Mouse (Mus musculus) heart, adult 9 months (tissue): ENCODE data around the gene Alx3.
A peak's percentile ranks its signal among the peaks of the same experiment; 100 is the strongest.

Experiments used
- DNase-seq, 2 experiments: peaks; one replicate each; pipeline ENCODE4 v3.0.0; 2022; ENCODE audit warnings: low spot score in 2 of 2

Gene Alx3

DNA sequence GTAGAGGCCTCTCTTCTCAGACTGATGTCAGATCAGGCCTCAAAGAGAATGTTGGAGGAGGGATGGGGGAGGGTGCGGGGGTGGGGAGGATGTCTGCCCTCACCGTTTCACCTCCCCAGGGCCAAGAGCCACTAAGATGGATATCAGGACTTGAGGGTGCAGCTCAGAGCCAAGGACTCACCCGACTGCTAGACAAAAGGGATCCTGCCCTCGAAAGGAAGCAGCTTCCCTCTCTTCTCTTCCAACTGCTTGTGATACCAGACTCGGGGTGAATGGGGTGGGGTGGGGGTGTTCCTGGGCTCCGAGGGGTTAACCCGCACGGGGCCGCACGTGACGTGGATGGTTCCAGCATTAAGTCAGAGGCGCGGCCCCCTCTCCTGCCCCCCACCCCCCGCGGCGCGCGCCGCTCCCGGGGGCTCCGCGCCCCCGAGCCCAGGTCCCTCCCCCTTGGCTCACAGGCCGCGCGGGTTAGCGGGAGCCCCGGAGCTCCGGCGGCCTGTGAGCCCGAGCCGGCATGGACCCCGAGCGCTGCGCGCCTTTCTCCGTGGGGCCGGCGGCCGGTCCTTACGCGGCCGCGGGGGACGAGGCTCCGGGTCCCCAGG lies at the start of gene Alx3:
TSS of gene Alx3 (plus strand) at position 370 of the 602 bp plus-strand sequence.
- DNase-seq, result no peak

DNA sequence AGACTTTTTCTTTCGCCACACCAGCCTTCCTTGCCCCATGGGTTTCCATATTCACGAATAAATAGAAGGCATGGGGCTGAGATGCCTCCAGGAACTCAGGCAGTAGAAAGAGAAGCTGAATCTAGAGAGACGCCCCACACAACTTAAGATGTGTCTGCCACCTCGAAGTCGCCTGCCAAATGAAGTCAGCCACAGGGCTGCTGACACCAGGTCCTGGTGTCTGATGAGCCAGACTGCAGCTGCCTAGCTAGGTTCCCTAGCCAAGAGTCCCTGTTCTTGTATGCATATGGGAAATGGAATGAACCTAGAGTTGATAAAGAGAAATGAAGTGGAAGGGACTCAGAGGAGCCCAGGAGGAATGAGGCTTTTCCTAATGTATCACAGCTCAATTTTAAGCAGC lies 49.6 kb upstream of the Alx3 start:
- no peak for DNase-seq

DNA sequence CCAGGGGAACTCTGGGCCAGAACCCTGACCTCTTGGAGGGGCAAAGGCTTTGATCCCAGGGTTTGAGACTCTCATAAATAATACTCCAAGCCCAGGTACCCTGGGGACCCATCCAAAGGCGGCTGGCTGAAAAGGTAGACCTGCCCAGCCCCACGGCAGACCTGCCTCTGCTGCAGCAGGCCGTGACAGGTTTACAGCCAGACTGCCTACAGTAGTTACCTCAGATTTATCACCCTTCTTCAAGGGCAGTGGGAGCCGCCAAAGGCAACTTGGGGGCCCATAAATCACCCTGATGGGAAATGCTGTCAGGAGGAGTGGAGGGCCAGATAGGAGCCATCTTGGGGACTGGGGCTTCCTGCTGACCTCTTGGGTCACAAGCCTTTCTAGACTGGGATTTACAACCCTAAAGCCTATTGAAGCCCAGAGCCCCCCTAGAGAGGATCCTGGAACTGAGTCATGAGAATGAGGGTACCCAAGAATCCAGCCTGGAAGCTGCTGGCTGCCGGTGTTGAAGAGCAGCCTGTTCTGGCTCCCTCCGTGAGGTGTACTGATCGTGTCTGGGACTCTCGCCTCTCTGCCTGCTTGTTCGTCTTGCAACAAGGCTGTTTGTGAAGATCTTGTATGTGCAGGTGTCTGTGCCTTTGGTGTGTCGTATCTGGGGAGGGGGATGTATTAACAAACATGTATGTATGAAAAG lies 49.0 kb upstream of the Alx3 start:
- no peak for DNase-seq

DNA sequence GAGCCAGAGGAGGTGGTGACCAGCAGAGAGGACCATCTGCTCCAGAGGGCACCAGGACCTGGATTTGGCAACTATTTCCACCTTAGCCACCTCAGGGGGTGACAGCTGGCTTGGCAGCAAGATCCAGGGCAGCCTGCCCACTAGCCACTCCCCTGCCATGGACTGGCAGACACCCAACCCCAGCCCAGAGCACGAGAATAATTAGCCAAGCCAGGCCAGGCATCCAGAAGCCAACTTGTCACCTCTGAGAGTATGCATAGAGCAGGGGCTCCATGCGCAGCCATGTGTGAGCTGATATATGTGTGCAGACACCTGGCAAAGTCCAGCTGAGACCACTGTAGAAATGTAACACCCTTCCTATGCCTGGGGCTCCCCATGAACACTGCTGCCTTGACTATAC lies 47.9 kb upstream of the Alx3 start:
- peak; percentile 60 to 67 for DNase-seq

DNA sequence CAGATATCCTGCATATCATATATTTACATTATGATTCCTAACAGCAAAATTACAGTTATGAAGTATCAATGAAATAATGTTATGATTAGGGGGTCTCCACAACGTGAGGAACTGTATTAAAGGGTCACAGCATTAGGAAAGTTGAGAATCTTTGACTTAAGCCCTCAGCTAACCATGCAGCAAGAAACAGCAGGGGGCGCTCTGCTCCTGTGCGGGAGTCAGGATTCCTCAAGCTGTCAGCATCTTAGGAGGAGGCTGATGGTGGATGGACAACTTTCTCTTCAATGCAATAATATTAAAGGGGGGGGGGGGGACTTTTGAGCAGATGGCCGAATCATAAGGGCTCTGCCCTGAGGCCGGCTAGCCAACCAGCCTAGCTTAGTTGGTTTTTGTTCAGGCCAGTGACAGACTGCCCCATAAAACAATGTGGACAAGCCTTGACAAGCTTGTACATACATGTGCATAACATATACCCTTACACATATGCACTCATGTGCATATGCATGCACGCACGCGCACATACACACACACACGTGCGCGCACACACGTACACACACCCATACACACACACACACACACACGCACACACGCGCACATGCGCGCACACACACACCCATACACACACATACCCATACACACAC lies 44.3 kb upstream of the Alx3 start:
- DNase-seq, result no peak

DNA sequence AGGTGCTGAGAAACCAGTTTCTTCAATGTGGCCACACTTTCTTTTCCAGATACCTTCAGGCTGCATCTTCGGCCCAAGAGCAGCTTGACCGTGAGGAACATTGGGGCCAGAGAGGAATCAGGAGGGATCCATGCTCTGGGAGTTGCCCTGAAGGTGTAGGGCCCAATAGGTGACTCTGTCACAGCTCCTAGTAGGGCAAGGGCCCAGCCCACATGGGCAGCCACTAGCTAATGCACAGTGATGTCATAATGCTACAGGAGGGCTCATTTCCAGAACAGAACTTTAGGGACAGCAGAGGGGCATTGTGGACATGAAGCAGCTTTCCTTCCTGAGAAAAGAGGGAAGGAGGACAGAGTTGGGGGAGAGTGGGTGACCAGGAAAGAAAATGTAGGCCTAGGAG lies 40.0 kb upstream of the Alx3 start, which contains the start of gene Ubl4b:
TSS of gene Ubl4b (minus strand) at position 232 of the 400 bp plus-strand sequence.
- no peak for DNase-seq

DNA sequence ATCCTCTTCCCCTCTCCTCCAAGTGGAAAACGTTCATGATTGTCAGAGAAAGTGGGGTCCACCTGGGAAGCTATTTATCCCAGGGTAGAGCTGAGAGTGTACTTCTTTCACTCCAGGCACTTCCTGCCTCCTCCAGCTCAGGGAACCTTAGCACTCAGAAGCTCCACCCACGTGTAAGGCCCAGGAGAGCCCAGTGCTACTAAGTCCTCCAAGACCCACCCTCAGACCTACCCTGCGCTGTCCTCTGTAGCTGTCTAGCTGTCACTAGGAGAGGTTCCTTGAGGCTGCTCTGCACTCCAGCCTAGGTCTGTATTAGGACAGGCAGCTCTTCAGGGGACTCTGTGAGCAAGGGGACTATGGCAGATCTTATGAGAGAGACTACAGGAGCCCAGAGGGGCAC lies 36.1 kb upstream of the Alx3 start:
- DNase-seq, result no peak

DNA sequence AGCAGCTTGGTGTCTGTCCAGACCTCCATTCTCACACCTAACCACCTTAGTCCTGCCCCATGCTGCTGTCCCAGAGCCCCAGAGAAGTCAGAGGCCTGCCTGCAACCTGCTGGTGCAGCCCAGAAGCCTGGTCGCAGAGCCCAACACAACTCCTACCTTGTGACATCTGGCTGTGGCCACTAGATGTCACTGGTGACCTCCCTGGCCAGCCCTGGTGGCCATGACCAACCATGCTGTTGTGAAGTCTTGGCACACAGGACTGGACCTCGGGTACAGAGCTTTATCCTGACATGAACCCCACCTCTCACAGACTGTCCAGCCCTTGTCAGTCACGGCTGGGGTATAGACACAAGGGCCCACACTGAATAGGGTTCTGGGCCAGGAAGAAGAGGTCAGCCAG lies 35.6 kb upstream of the Alx3 start:
- peak; percentile 69 to 71 for DNase-seq

DNA sequence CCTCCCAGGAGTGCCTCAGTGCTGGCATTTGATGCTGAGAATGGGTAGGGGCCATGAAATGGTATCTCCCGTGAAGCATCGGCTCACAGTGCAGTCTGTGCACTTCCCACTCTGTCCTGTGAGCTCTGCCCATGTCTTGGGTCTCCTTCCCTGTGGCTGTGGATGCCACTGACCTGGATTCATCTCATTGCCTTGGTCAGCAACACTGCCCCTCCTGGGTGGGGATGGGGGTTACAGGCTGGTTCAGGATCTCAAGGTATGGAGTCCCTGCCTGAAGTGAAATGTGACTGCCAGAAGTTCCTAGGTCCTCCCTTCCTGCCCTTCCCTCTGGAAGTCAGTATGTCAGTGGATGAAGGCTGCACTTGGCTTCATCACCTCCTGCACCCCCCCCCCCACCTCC lies 32.7 kb upstream of the Alx3 start:
- no peak for DNase-seq

DNA sequence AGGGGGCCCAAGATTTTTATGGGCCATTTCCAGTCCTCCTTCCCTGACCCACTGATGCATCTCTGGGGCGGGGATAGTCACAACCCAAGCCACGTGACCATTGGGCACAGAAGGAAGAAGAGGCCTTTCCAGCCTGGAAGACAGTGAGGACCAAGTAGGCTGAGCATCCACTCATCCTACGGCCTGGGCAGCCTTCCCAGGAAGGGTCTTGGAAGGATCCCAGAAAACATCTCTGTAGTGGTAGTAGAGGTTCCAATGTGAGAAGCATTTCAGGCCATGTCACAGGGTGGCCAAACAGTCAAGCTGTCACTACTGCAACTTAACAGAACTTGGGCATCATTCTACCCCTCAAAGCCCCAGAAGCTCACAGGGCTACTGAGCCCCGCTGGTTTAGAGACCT lies 32.2 kb upstream of the Alx3 start:
- DNase-seq, result no peak

DNA sequence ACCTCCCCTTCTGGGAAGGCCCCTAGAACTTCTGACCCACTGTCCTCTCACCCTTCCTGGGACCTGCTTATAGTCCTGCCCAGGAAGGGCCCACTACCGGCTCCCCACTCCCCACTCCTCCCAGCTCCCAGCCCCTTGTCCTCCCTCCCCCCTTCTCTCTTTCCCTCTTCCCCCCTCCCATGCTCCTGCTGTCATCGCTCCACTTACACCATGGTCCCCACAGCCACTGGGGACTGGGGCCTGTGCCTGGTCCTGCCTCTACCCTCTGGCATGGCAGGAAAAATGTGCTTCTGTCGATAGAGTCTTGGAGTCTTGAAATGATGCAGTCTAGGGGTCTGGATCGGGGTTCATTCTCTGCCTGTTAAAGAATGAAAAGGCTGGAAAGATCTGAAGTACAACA lies 31.0 kb upstream of the Alx3 start:
- no peak for DNase-seq

DNA sequence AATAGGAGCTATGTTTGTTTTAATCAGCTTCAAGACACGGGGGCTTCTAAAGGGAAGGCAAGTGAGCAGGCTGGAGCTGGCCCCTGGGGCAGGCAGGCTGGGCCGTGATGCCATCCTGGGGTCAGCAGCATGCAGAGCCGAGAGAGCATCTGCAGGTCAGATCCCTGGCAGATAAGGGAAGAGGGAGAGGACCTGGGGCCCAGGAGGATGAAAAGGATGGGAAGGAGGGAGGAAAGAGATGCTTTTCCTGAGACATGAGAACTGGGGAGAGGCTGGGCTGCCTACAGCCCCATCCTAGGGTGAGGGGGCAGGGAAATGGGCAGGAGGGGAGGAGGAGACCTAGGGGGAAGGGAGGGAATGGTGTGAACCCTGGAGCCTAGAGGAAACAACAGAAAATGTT lies 29.5 kb upstream of the Alx3 start:
- DNase-seq, result no peak

DNA sequence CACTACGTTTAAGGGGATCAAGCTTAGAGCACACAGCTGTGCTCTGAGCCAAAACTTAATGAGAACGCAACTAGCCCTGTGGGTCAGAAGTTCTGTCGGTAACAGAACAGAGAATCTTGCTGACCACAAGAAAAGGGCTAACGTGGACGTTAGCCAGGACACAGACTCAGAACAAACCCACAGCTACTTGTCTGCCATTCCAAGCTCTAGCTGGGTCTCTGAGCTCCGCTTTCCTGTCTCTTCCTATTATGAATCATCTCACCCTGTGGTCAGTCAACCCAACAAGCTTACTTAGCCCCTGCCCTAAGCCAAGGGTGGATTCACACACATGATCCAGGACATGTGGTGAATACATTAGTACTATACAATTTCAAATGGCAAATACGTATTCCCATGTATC lies 27.1 kb upstream of the Alx3 start:
- no peak for DNase-seq

DNA sequence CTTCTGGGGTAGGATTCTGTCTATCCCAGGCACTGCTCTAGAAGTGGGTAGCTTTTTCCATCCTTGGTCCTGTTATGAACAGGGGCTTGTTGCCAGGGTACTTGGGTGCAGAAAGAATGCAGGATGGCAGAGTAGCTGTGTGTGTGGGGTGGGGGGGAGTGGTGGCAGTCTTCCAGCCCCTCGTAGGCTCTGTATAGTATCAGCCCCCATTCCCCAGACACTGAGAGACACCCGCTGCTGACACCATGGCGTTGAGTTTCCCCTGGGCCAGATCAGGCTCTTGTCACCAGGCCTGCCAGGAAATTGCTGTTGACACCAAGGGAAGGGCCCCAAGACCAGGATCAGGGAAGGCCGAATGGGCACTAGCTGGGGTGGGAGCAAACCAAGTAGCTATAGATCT lies 26.1 kb upstream of the Alx3 start:
- DNase-seq, result no peak

DNA sequence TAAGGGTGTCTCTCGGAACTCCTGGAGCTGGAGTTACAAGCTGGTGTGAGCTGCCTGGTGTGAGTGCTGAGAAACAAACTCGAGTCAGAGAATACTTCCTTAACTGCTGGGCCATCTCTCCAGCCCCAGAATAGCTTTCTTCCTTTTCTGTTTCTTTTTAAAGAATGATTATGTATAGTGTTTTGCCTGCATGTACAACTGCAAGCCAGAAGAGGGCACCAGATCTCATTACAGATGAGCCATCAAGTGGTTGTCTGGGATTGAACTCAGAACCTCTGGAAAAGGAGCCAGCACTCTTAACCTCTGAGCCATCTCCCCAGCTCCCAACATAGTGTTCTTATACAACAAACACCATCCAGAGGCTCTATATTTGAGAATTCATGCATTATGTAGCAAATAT lies 23.6 kb upstream of the Alx3 start:
- no peak for DNase-seq

DNA sequence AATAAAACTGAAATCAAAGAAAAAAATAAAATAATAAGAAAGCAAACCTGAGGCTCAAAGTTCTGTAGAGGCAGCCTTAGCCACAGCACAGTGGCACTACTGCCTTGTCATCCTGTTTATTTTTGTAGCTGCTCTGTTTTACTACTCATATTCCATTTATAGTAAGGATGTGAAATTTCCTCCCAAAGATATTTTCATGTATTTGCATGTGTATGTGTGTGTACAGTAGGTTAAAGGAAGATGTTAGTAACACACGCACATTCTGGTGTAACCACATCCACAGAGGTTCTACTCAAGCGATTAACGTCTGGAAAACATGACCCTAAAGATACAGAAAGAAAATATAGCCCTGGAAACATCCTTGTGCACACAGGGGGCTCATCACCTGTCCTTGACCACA lies 18.0 kb upstream of the Alx3 start:
- no peak for DNase-seq

DNA sequence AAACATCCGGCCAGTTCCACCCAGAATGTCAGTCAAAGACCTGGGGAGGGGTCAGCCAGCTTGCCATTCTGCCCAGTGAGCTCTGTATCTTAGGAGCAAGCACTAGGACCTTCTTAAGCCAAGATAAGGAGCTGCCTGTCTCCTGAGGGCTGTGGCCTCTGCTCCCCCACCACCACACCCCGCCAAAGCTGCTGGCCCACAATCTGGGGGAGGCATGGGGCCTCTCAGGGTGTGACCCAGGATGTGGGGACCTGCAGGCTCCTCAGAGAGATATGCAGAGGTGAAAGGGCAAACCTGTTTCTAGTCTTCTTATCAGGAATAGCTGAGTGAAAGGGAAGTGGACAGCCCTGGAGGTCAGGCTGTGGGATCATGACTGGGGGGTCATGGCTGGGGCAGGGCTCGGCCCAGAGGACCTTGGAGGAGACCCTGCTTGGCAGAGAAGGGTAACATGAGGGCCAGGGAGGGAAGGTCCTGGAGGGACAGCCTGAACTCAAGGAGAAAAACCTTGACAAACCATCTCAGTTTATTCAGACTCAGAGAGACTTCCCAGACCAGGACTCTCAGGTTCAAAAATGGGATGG lies 16.9 kb upstream of the Alx3 start:
- DNase-seq, result no peak

DNA sequence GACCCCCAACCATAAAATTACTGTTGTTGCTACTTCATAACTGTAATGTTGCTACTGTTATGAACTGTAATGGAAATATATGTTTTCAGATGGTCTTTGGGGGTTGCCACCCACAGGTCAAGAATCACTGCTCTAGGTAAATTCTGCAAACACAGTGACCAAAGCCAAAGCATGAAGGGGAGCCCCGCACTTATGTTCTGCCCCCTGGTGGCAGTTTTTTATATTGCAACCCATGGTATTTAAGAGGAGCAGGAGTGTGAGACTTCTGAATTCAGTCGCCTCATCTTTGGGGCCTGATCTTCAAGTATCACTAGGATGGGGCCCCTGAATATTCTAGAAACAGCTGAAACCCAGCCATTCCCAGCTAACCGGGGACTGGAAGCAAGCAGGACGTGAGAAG lies 15.4 kb upstream of the Alx3 start:
- peak in 1 of 2 experiments; percentile 47 for DNase-seq

DNA sequence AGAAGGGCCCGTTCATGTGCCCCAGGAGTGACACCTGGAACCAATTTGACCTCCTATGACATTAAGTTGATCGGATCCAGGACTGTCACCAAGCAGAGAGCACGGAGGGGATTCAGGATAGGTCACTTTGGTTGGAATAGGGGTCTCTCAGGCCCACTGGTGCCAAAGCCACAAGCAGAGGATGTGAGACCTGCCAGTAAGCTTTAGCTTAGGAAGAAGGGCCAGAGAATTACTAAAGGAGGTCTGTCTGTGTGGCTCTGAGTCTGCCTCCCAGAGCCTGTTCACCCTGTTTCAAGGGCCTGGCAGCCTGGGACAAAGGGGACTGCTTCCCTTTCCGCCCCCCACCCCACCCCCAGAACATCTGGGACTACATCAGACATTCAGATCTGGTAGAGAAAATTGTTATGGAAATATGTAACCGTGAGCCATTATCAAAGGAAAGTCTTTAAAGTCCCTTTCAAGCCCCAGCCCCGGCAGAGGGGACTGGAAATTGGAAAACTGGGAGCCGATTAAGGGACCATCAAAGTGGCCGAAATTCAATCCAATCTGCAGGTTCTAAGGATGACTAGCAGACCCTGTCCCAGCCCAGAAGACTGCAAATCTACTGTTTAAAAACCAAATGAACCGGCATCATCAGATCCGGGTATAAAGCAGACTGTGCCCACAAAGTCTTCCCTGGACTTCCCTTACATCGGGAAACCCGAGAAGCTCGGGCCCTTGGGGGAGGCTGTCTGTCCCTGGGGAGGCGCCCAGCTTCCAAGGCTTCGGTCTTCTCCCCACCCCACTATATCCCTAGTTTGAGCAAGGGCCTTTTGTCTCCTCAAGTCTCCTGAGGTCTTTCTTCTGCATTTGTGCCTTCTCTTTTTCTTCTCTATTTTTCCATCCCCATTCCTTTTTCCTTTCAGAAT lies 13.5 kb upstream of the Alx3 start:
- no peak for DNase-seq

DNA sequence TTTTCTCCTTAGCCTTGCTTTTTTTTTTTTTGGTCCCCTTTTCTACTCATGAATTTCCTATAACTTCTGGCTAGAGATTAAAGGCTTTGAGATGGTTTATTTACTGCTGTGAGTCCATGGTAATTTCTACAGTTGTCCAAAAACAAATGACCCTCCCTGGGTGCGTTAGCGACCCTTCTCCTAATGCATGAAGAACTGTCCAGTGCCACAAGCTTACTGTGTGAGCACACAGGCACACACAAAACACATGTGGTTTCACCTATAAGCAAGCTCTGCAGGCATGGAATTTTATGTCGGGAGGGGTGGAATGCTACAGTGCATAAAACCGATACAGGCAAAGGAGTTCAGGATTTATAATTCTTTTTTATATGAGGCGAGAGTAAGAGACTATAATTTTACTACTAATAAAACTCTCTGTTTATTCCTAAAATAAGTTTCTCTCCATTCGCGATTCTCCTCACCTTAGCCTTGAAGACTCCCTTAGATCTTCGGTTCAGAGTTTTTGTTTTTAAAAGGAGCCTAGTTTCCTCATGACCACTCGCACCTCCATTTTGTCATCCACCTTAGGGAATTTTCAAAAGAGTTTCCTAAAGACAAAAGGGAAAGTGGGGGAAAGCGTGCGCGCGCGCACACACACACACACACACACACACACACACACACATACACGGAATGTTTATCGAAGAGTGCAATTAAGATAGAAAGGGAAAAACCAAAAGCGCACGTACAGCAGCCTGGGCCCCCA lies 12.5 kb upstream of the Alx3 start:
- no peak for DNase-seq
